Mouse (Mus musculus) kidney, postnatal 0 days (tissue): ENCODE data around the gene Casc4. TPM values are rescaled to one million over a fixed set of nuclear protein-coding genes. Genes with fewer than 3 reads are reported as not detected.
A peak's percentile ranks its signal among the peaks of the same experiment; 100 is the strongest.
"Not testable (repeated sequence)": the region's sequence is repeated elsewhere in the genome, so short reads cannot be mapped to it uniquely, and the experiment has no call there.

ENCODE experiments used
- ATAC-seq: fragments of 200-750 bp; cut with Nextera tagmentation; replicated peaks from 2 replicates; pipeline ENCODE4 v1.8.0; 2017; ENCODE audit warnings: low read depth, moderate number of reproducible peaks, moderate TSS enrichment, moderate library complexity; ENCODE audit not compliant: low FRiP score
- DNase-seq: peaks from one replicate; pipeline ENCODE4 v3.0.0-alpha.2; 2016; ENCODE audit warnings: low spot score
- H3K27ac ChIP-seq: fragments of 300-500 bp; sonication (generic); 2 replicates; pipeline ENCODE4 v1.5.1; 2014; ENCODE audit warnings: mild to moderate bottlenecking
- H3K27me3 ChIP-seq: fragments of 300-500 bp; sonication (generic); 2 replicates; pipeline ENCODE4 v1.6.1; 2014; ENCODE audit warnings: low read length, mixed read lengths; ENCODE audit not compliant: insufficient read depth
- H3K36me3 ChIP-seq: fragments of 300-500 bp; sonication (generic); 2 replicates; pipeline ENCODE4 v1.6.1; 2014; ENCODE audit warnings: low read length, mixed read lengths; ENCODE audit not compliant: insufficient read depth
- H3K4me1 ChIP-seq: fragments of 300-500 bp; sonication (generic); replicated peaks from 2 replicates; pipeline ENCODE4 v1.6.1; 2014; ENCODE audit warnings: antibody characterized with exemption, low read length, mixed read lengths; ENCODE audit not compliant: insufficient read depth
- H3K4me2 ChIP-seq: fragments of 300-500 bp; sonication (generic); 2 replicates; pipeline ENCODE4 v1.6.1; 2014; ENCODE audit warnings: mild to moderate bottlenecking, low read length, moderate library complexity, mixed read lengths
- H3K4me3 ChIP-seq: fragments of 300-500 bp; sonication (generic); replicated peaks from 2 replicates; pipeline ENCODE4 v1.5.1; 2014; ENCODE audit warnings: low read depth, low read length
- H3K9ac ChIP-seq: fragments of 300-500 bp; sonication (generic); 2 replicates; pipeline ENCODE4 v1.6.1; 2014; ENCODE audit warnings: low read depth, low read length
- H3K9me3 ChIP-seq: fragments of 300-500 bp; sonication (generic); replicated peaks from 2 replicates; pipeline ENCODE4 v1.6.1; 2016; ENCODE audit warnings: low read length, inconsistent platforms, mixed read lengths
- CTCF ChIP-seq: IDR thresholded peaks from 2 replicates; pipeline ENCODE4 v1.5.1; 2016; ENCODE audit warnings: antibody characterized with exemption, low read depth, mild to moderate bottlenecking, moderate library complexity
- WGBS: fragments of 180-500 bp; shearing (Covaris S2); extraction: QIAGEN DNeasy Blood & Tissue Kit; methylation state at CpG from one replicate; pipeline ENCODE4 v1.1.7; 2014; 5-methylcytosine and 5-hydroxymethylcytosine counted together
- polyA plus RNA-seq: library from polyadenylated mRNA; unstranded; fragments of >200 nt; fragmentation: Nextera tagmentation; extraction: Ambion mirVana; gene quantifications from 2 replicates; pipeline ENCODE4 v1.2.1, GENCODE M21; 2015

The Casc4 gene
- polyA plus RNA-seq, 1 experiment from 2014 or later, result 23.2 TPM

- Histone ChIP-seq H3K9ac (no peak overlapping the region), H3K27me3 (no peaks in the 10 kb centered on the region), H3K9me3 (no peaks in the 10 kb centered on the region), H3K36me3 (no peaks in the 10 kb centered on the region), H3K4me3 (no peak overlapping the region), H3K4me1 (no peaks in the 10 kb centered on the region), H3K4me2 (no peak overlapping the region), H3K27ac (no peak overlapping the region)
- DNase-seq, result no peak
- WGBS, result 90% methylated on average over 2 of the region's 2 CpGs
- no peak for ATAC-seq
- TF ChIP-seq CTCF, result no peak
These were observed 28.5 kb downstream of the Casc4 start for GRCm38 (mm10) chr2:121895261-121895660.

- H3K4me1 ChIP-seq, result no peaks in the 10 kb centered on the region
- H3K27ac ChIP-seq, result no peak overlapping the region
- no peaks in the 10 kb centered on the region for H3K27me3 ChIP-seq
- no peaks in the 10 kb centered on the region for H3K9me3 ChIP-seq
- no peak overlapping the region for H3K9ac ChIP-seq
- no peak overlapping the region for H3K4me3 ChIP-seq
- no peaks in the 10 kb centered on the region for H3K36me3 ChIP-seq
- DNase-seq (no peak), ATAC-seq (no peak)
- H3K4me2 ChIP-seq, result no peak overlapping the region
- WGBS, result 90% methylated on average over 1 of the region's 1 CpGs
- TF ChIP-seq CTCF, result no peak
These were observed 30.1 kb downstream of the Casc4 start for GRCm38 (mm10) chr2:121896825-121897224.

DNA sequence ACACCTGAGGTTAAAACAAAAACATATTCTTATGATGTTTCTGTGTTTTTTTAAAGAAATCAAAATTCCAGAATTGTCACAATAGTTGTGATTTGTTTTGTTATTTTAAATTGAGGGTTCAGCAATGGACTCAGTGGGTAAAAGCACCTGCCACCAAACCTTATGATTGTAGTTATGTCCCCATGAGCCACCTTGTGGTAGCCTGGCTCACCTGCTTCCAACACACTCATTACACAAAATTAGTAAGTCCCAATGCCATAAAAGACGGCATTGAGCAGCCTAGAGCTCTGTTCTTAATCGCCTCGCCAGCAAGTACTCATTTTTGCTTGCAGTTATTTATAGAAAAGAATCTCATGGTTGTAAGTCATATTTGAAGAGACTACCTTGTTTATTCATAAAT, 43.2 kb downstream of the Casc4 start:
- peak; percentile 53 for TF ChIP-seq CTCF
- no peaks in the 10 kb centered on the region for H3K9me3 ChIP-seq
- DNase-seq (no peak), ATAC-seq (no peak)
- H3K27me3 ChIP-seq, result no peaks in the 10 kb centered on the region
- 85% methylated on average over 3 of the region's 3 CpGs for WGBS
- H3K9ac ChIP-seq, result no peak overlapping the region
- H3K27ac ChIP-seq, result no peak overlapping the region
- H3K36me3 ChIP-seq, result peaks cover 14% of the 10 kb centered on the region; the same call in 1 of the 2 replicates
- no peaks in the 10 kb centered on the region for H3K4me1 ChIP-seq
- no peak overlapping the region for H3K4me3 ChIP-seq
- no peak overlapping the region for H3K4me2 ChIP-seq

GRCm38 (mm10) chr2:121916047-121916970, 49.5 kb downstream of the Casc4 start:
- no peak for TF ChIP-seq CTCF
- Histone ChIP-seq H3K4me1 (no peaks in the 10 kb centered on the region), H3K36me3 (peaks cover 13% of the 10 kb centered on the region; the same call in 1 of the 2 replicates), H3K27ac (no peak overlapping the region), H3K9me3 (no peaks in the 10 kb centered on the region), H3K9ac (no peak overlapping the region), H3K27me3 (no peaks in the 10 kb centered on the region), H3K4me3 (no peak overlapping the region), H3K4me2 (no peak overlapping the region)
- ATAC-seq (no peak), DNase-seq (no peak)
- WGBS, result 82% methylated on average over 5 of the region's 5 CpGs

GRCm38 (mm10) chr2:121937624-121938023, 70.9 kb downstream of the Casc4 start:
- DNase-seq, H3K9me3 ChIP-seq, ATAC-seq, H3K4me3 ChIP-seq, H3K4me1 ChIP-seq, H3K9ac ChIP-seq, H3K36me3 ChIP-seq, H3K4me2 ChIP-seq, H3K27ac ChIP-seq, H3K27me3 ChIP-seq: not testable (repeated sequence)
- 88% methylated on average over 2 of the region's 2 CpGs for WGBS

GRCm38 (mm10) chr2:121943364-121943763, 76.6 kb downstream of the Casc4 start:
- no peaks in the 10 kb centered on the region for H3K4me1 ChIP-seq
- no peak overlapping the region for H3K4me2 ChIP-seq
- no peak for DNase-seq
- no peaks in the 10 kb centered on the region for H3K9me3 ChIP-seq
- no peak overlapping the region for H3K9ac ChIP-seq
- 77% methylated on average over 3 of the region's 3 CpGs for WGBS
- no peak for ATAC-seq
- H3K36me3 ChIP-seq, result no peaks in the 10 kb centered on the region
- no peak for TF ChIP-seq CTCF
- H3K27ac ChIP-seq, result no peak overlapping the region
- no peaks in the 10 kb centered on the region for H3K27me3 ChIP-seq
- H3K4me3 ChIP-seq, result no peak overlapping the region
